Mouse (Mus musculus) brain, embryonic 14.5 days (tissue): ENCODE measurements around the gene Iqgap3.

Experiments
- CTCF ChIP-seq: fragments of 200-500 bp; IDR thresholded peaks from 2 replicates; pipeline ENCODE4 v1.5.1; 2012; ENCODE audit warnings: inconsistent platforms, mild to moderate bottlenecking, moderate library complexity, borderline replicate concordance; ENCODE audit not compliant: insufficient read depth, insufficient read length; ENCODE audit errors: extremely low read depth
- POLR2A ChIP-seq: fragments of 200-500 bp; IDR thresholded peaks from 2 replicates; pipeline ENCODE4 v1.6.1; 2012; ENCODE audit warnings: mild to moderate bottlenecking, inconsistent platforms, borderline replicate concordance; ENCODE audit not compliant: poor library complexity, insufficient read depth, insufficient read length, severe bottlenecking; ENCODE audit errors: extremely low read depth

- TF ChIP-seq CTCF = no peak
- TF ChIP-seq POLR2A = no peak
These were observed 44.4 kb downstream of the Iqgap3 start for GRCm38 (mm10) chr3:88126181-88126580.
